Mouse (Mus musculus): ENCODE results near the gene Atp8b5.

DNA sequence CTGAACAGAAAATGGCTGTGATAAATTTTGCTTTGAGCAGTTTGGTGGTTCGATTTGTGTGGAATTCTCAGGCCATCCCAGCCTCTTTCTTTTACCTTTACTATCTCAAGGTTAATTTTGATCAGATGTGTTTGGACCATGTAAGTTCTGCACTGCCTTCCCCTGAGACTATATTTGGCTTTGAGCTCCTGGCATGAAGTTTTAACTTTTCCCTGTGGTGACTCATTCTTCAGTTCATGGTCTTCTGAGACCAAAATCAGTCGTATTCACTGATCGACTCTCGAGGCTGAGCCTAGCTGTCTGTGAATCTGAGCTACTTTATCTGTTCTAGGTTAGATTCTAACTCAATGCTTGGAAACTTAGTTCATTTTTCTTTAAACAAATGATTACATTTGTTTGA is 21.2 kb upstream of the Atp8b5 start:
- TF ChIP-seq CTCF (conservative IDR thresholded peaks at IDR 0.05; ENCODE audit: low read length) = no peak
- TF ChIP-seq NANOG (IDR thresholded peaks at IDR 0.05; ENCODE audit: borderline replicate concordance, low read length) = no peak

Measured in E14TG2a.4 (cell line).